Mouse (Mus musculus) subcutaneous adipose tissue, adult 2 months (tissue): Measurements from ENCODE around the gene Atg2b. TPM values are rescaled to one million over a fixed set of nuclear protein-coding genes. Genes with fewer than 3 reads are reported as not detected.

ENCODE experiments used
- polyA plus RNA-seq: library from polyadenylated mRNA; depleted of rRNA; stranded (reverse); fragments of >200 nt; gene quantifications from 2 replicates; pipeline ENCODE4 v1.2.3, GENCODE M21; 2012; ENCODE audit warnings: low replicate concordance; rRNA removed

Atg2b gene
- 15.4 and 21.5 TPM in 2 replicates for polyA plus RNA-seq

GRCm38 (mm10) chr12:105685001-105685691, at the start of gene Atg2b:
TSS of gene Atg2b (minus strand) at chr12:105685211.

GRCm38 (mm10) chr12:105705799-105706487, 20.9 kb upstream of the Atg2b start, which contains the start of gene Ak7:
TSS of gene Ak7 (plus strand) at chr12:105705976.

GRCm38 (mm10) chr12:105683933-105684901, 794 bp downstream of the Atg2b start, which contains the start of gene Gskip:
TSS of gene Gskip (plus strand) at chr12:105684829.

GRCm38 (mm10) chr12:105602581-105603210, 82.3 kb downstream of the Atg2b start, which contains the start of gene Bdkrb1:
TSS of gene Bdkrb1 (plus strand) at chr12:105603085.

Other genes with a start within 250 kb of the Atg2b start
- gene D430019H16Rik, start 231.4 kb downstream of the Atg2b start, polyA plus RNA-seq: 3.6 and 24.1 TPM in 2 replicates
- gene Bdkrb2, start 122.0 kb downstream of the Atg2b start, polyA plus RNA-seq: 1.2 and 17.3 TPM in 2 replicates
- gene Bdkrb1, start 82.1 kb downstream of the Atg2b start, polyA plus RNA-seq: 0.19 and 2.0 TPM in 2 replicates
- gene Gskip, start 382 bp downstream of the Atg2b start, polyA plus RNA-seq: 15.9 and 16.8 TPM in 2 replicates
- 0.06 TPM in 1 of 2 replicates, not detected in the other for gene Ak7, start 20.8 kb upstream of the Atg2b start, polyA plus RNA-seq
- 45.3 and 67.0 TPM in 2 replicates for gene Papola, start 99.5 kb upstream of the Atg2b start, polyA plus RNA-seq